Mouse (Mus musculus) heart, embryonic 13.5 days (tissue): ENCODE measurements around the gene Gm5134. TPM values are rescaled to one million over a fixed set of nuclear protein-coding genes. Genes with fewer than 3 reads are reported as not detected.

ENCODE experiments used
- ATAC-seq: fragments of 200-750 bp; cut with Nextera tagmentation; 2 replicates; pipeline ENCODE4 v1.8.0; 2017; ENCODE audit warnings: moderate TSS enrichment; ENCODE audit not compliant: insufficient number of reproducible peaks, low FRiP score, low TSS enrichment; ENCODE audit errors: extremely low read depth
- H3K27ac ChIP-seq: fragments of 300-500 bp; sonication (generic); replicated peaks from 2 replicates; pipeline ENCODE4 v1.5.1; 2015; ENCODE audit warnings: moderate library complexity, mild to moderate bottlenecking, inconsistent platforms
- H3K27me3 ChIP-seq: fragments of 300-500 bp; sonication (generic); replicated peaks from 2 replicates; pipeline ENCODE4 v1.6.1; 2015; ENCODE audit warnings: mild to moderate bottlenecking, inconsistent platforms
- H3K36me3 ChIP-seq: fragments of 300-500 bp; sonication (generic); 2 replicates; pipeline ENCODE4 v1.6.1; 2015; ENCODE audit warnings: mild to moderate bottlenecking, inconsistent platforms
- H3K4me1 ChIP-seq: fragments of 300-500 bp; sonication (generic); 2 replicates; pipeline ENCODE4 v1.6.1; 2015; ENCODE audit warnings: inconsistent platforms
- H3K4me2 ChIP-seq: fragments of 300-500 bp; sonication (generic); 2 replicates; pipeline ENCODE4 v1.6.1; 2015; ENCODE audit warnings: inconsistent platforms, mild to moderate bottlenecking, moderate library complexity
- H3K4me3 ChIP-seq: fragments of 300-500 bp; sonication (generic); 2 replicates; pipeline ENCODE4 v1.5.1; 2015; ENCODE audit warnings: moderate library complexity, mild to moderate bottlenecking, inconsistent platforms
- H3K9ac ChIP-seq: fragments of 300-500 bp; sonication (generic); 2 replicates; pipeline ENCODE4 v1.6.1; 2015; ENCODE audit warnings: inconsistent platforms, mild to moderate bottlenecking, moderate library complexity
- H3K9me3 ChIP-seq: fragments of 300-500 bp; sonication (generic); 2 replicates; pipeline ENCODE4 v1.6.1; 2016; ENCODE audit warnings: inconsistent platforms
- WGBS: fragments of 180-500 bp; shearing (Covaris S2); methylation state at CpG from one replicate; pipeline ENCODE4 v1.1.7; 2015; ENCODE audit warnings: mixed read lengths; 5-methylcytosine and 5-hydroxymethylcytosine counted together
- polyA plus RNA-seq: library from polyadenylated mRNA; unstranded; fragments of >200 nt; fragmentation: Nextera tagmentation; extraction: Ambion mirVana; gene quantifications from 2 replicates; pipeline ENCODE4 v1.2.1, GENCODE M21; 2015

The Gm5134 gene
- polyA plus RNA-seq, 1 experiment from 2014 or later, result not detected

DNA sequence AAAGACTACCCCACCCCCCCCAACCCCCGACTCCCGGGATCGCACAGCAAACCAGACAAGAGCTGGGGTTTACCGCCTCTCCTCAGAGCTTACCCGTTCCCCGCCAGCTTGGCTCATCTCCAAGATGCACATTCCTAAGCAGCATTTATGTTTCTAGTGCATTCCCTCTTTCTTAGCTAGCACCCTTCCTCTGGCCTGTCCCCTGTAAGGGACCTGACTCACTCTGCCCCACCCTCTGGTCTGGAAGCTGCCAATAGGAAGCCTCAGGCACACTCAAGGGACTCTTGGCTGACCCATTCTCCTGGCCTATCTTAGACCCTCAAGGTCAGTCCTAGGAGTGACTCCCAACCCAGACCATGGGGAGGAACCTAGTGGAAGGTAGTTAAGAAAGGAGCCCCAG is 24.0 kb upstream of the Gm5134 start:
- peak overlapping the region; percentile 92 for H3K4me2 ChIP-seq
- 11% methylated on average over 6 of the region's 6 CpGs for WGBS

DNA sequence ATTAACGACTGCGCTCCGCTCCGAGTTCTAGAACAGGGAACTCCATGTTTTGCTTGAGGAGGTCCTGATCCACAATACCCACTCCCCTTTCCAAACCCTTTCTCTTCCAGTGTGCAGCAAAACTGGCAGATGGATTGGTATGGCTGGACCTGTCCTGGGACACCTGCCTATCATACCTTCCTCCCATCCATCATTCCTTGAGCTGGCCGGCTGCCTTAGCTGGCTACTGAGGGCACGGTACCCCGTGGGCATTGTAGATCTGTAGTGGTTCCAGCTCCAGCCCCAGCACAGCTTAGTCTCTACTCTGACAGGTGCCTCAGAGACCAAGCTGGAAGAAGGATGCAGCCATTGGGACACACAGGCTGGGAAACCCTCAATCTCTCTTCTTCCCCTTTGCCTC is 23.0 kb upstream of the Gm5134 start:
- H3K4me3 ChIP-seq, result peak overlapping the region; percentile 65
- H3K9ac ChIP-seq, result peak overlapping the region; percentile 67; the same call in 1 of the 2 replicates
- peaks cover 40% of the 10 kb centered on the region for H3K4me1 ChIP-seq
- ATAC-seq, result no peak
- 21% methylated on average over 7 of the region's 7 CpGs for WGBS
- peaks cover 21% of the 10 kb centered on the region for H3K36me3 ChIP-seq
- H3K4me2 ChIP-seq, result peak overlapping the region; percentile 92
- H3K9me3 ChIP-seq, result no peaks in the 10 kb centered on the region
- H3K27me3 ChIP-seq, result peaks cover 39% of the 10 kb centered on the region
- H3K27ac ChIP-seq, result no peak overlapping the region

More for the DNA sequence above, 24.0 kb upstream of the Gm5134 start:
- H3K9me3 ChIP-seq, result no peaks in the 10 kb centered on the region
- H3K4me1 ChIP-seq, result peaks cover 36% of the 10 kb centered on the region
- peaks cover 29% of the 10 kb centered on the region for H3K36me3 ChIP-seq
- 0 out of 2 replicates have a peak overlapping the region, but pooled peaks have one; percentile 2 for H3K4me3 ChIP-seq
- H3K9ac ChIP-seq, result no peak overlapping the region
- no peak for ATAC-seq
- H3K27me3 ChIP-seq, result peaks cover 29% of the 10 kb centered on the region
- no peak overlapping the region for H3K27ac ChIP-seq

DNA sequence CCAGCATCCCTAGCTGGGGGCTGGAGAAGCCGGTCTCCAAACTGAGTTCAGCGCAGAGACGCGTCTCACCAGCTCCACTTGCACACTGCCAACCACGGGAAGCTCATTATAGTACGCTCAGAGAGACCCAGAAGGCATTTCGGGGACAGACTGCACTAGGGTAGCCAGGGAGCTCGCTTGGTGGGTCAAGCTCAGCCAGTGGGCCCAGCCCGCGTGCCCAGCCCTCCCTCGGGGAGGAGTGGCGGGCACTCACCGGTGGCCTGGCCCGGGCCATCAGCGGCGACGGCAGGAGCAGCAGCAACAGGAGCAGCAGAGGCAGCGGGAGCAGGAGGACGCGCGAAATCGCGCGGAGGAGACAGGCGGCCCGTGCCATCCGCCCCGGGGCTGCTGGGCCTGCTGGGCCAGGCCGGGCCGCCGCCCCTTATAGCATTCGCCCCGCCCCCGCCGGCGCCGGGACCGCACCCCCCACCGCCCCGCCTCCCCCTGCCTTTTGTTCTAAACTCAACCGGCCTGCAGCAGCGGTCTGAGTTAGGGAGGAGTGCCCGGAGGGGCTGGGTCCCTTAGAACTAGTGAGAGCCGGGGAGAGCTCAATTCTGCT is 22.1 kb upstream of the Gm5134 start:
- under 1% methylated on average over 44 of the region's 44 CpGs for WGBS
- H3K4me3 ChIP-seq, result peak overlapping the region; percentile 65
- H3K27me3 ChIP-seq, result peaks cover 48% of the 10 kb centered on the region
- H3K36me3 ChIP-seq, result peaks cover 12% of the 10 kb centered on the region
- peaks cover 48% of the 10 kb centered on the region for H3K4me1 ChIP-seq
- peak overlapping the region; percentile 93 for H3K9ac ChIP-seq
- peak overlapping the region; percentile 92 for H3K4me2 ChIP-seq
- H3K27ac ChIP-seq, result peak overlapping the region; percentile 34
- no peaks in the 10 kb centered on the region for H3K9me3 ChIP-seq
- ATAC-seq, result peak; percentile 51; the same call in 1 of the 2 replicates

DNA sequence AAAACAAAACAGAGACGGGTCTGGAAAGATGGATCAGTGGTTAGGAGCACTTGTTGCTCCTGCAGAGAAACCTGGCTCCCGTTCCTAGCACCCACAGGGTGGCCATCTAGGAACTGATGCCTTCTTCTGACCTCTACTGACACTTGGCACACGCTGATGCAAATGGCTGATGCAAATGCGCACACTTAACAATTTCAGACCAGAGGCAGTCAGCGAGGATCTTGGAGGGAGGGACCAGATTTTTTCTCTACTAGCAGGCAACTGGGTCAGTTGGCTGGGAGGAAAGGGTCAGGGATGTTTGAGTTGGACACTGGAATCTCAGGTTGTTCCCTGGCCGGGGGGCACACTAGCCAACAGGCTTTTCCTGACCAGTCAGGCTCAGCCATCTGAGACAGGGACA is 21.4 kb upstream of the Gm5134 start, which contains the start of gene Chchd10:
Gene Chchd10, plus strand, starts transcription at position 240 of the 400 bp plus-strand sequence.
- Histone ChIP-seq H3K9me3 (no peaks in the 10 kb centered on the region), H3K36me3 (peaks cover 5% of the 10 kb centered on the region), H3K4me2 (peak within 1 kb of the TSS; percentile 92), H3K4me1 (peaks cover 55% of the 10 kb centered on the region), H3K27ac (peak within 1 kb of the TSS; percentile 34), H3K27me3 (peaks cover 49% of the 10 kb centered on the region), H3K4me3 (peak within 1 kb of the TSS; percentile 65), H3K9ac (peak within 1 kb of the TSS; percentile 93)
- no peak for ATAC-seq
- WGBS, result 35% methylated on average over 6 of the region's 6 CpGs

DNA sequence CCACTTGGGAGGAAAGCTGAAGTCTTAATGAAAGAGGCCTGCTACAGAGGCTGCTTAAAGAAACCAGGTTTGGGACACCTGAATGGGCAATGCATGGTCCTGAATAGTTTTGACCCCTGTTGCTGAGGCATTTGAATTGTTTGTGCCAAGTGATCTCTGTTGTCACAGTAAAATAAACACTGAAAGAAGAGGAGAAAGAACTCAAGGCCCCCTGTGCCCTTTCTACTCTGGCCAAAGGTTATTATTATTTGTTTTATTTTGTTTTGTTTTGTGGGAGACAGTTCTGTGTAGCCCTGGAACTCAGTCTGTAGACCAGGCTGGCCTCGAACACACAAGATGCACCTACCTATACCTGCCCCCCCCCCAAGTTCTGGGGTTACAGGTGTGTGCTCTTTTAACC is 19.3 kb upstream of the Gm5134 start:
- peak overlapping the region; percentile 69 for H3K4me3 ChIP-seq
- H3K9ac ChIP-seq, result peak overlapping the region; percentile 91
- no peak overlapping the region for H3K27ac ChIP-seq
- H3K4me1 ChIP-seq, result peaks cover 59% of the 10 kb centered on the region
- peaks cover 4% of the 10 kb centered on the region; the same call in 1 of the 2 replicates for H3K36me3 ChIP-seq
- peak overlapping the region; percentile 78 for H3K4me2 ChIP-seq
- H3K27me3 ChIP-seq, result peaks cover 43% of the 10 kb centered on the region
- H3K9me3 ChIP-seq, result no peaks in the 10 kb centered on the region
- WGBS, result 50% methylated on average over 1 of the region's 1 CpGs
- no peak for ATAC-seq

DNA sequence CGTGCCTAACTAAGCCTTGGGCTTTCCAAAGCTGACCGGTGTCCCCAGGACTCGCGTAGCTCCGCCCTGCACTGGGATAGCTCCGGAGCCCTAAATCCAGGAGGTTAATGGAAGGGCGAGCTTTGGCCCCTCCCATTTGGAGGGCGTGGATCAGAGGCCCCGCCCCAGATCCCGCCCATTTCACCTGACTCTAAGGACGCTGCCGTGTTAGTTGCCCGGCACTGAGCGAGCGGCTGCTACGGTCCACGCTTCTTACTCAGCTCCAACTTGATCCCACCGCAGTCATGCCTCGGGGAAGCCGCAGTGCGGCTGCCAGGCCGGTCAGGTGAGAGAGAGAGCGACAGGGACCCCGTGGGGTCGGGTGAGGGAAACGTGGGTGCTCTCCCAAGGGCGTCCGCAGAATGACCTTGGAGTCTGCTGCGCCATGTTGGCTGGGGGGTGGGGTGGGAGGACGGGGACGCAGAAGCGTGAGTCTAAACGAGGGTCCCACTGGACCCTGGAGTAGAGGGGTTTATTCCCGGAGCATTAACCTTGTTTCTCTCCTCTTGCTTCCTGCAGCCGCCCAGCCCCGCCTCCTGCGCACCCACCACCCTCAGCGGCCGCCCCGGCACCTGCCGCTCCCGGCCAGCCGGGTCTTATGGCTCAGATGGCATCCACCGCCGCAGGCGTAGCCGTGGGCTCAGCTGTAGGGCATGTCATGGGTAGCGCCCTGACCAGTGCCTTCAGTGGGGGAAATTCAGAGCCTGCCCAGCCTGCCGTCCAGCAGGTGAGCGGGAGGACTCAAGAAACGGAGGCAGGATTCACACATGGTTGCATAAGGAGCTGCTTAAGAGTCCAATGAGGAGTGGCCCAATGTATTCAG is 18.4 kb upstream of the Gm5134 start, which contains the start of gene Mmp11:
Gene Mmp11, minus strand, starts transcription at position 817 of the 862 bp plus-strand sequence.
- ATAC-seq, result peak; percentile 84
- Histone ChIP-seq H3K4me1 (peaks cover 59% of the 10 kb centered on the region), H3K27ac (peak within 1 kb of the TSS; percentile 90), H3K36me3 (peaks cover 4% of the 10 kb centered on the region; the same call in 1 of the 2 replicates), H3K4me3 (peak within 1 kb of the TSS; percentile 69), H3K27me3 (peaks cover 39% of the 10 kb centered on the region), H3K9me3 (no peaks in the 10 kb centered on the region), H3K4me2 (peak within 1 kb of the TSS; percentile 78), H3K9ac (peak within 1 kb of the TSS; percentile 91)
- WGBS, result 1% methylated on average over 51 of the region's 51 CpGs

GRCm38 (mm10) chr10:75936909-75937667 is 17.2 kb upstream of the Gm5134 start:
- peaks cover 4% of the 10 kb centered on the region; the same call in 1 of the 2 replicates for H3K36me3 ChIP-seq

DNA sequence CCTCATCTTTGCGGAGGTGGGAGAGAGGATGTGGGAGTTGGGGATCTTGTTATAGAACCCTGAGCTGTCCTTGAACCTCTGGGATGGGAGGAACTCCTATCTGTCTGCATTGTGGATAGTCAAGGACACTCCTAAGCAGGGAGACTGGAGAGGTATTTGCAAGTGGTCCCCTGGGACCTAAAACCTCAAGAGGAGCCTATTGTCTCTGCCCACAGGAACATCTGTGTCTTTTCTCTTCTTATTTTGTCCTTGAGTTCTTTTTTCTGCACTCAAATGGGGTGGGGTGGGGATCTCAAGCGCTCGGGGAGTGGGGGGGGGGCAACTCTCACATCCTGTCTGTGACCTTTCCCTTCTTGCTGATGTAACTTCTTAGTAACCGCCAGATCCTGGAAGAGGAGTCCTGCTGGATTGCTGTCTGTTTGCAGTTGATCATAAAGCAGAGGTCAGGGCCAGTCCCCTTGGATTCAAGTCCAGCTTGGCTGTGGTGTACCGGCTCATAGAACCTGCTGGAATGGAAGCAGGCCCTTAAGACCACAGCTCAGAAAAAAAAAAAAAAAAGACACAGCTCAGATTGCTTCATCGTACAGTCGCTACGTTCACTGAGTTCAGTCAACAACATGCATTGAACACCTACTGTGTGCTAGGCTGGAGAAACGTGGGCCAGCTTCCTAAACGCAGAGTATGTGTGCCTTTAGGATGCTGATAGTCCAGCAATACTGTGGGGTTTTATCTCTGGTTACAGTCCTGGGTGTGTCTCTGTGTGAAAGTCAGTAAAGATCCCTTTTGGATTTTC is 16.3 kb upstream of the Gm5134 start:
- Histone ChIP-seq H3K27me3 (peaks cover 26% of the 10 kb centered on the region), H3K4me3 (peak overlapping the region; percentile 69), H3K9ac (peak overlapping the region; percentile 91)

More at GRCm38 (mm10) chr10:75936909-75937667, 17.2 kb upstream of the Gm5134 start:
- Histone ChIP-seq H3K27me3 (peaks cover 29% of the 10 kb centered on the region), H3K9me3 (no peaks in the 10 kb centered on the region), H3K9ac (peak overlapping the region; percentile 91), H3K4me1 (peaks cover 47% of the 10 kb centered on the region), H3K4me2 (peak overlapping the region; percentile 78), H3K4me3 (peak overlapping the region; percentile 69), H3K27ac (peak overlapping the region; percentile 29)
- ATAC-seq, result no peak
- WGBS, result 28% methylated on average over 18 of the region's 18 CpGs

GRCm38 (mm10) chr10:75939481-75940234 is 14.7 kb upstream of the Gm5134 start:
- no peak overlapping the region for H3K27ac ChIP-seq
- WGBS, result 43% methylated on average over 9 of the region's 9 CpGs
- peaks cover 44% of the 10 kb centered on the region for H3K4me1 ChIP-seq
- H3K4me3 ChIP-seq, result peak overlapping the region; percentile 25
- no peak for ATAC-seq
- peak overlapping the region; percentile 10; the same call in 1 of the 2 replicates for H3K9ac ChIP-seq
- H3K27me3 ChIP-seq, result peaks cover 23% of the 10 kb centered on the region
- peaks cover 4% of the 10 kb centered on the region; the same call in 1 of the 2 replicates for H3K36me3 ChIP-seq
- H3K9me3 ChIP-seq, result no peaks in the 10 kb centered on the region
- H3K4me2 ChIP-seq, result peak overlapping the region; percentile 32

More for the DNA sequence above, 16.3 kb upstream of the Gm5134 start:
- 49% methylated on average over 10 of the region's 10 CpGs for WGBS
- peak overlapping the region; percentile 78 for H3K4me2 ChIP-seq
- H3K36me3 ChIP-seq, result peaks cover 4% of the 10 kb centered on the region; the same call in 1 of the 2 replicates
- 0 out of 2 replicates have a peak overlapping the region, but pooled peaks have one; percentile 12 for H3K27ac ChIP-seq
- H3K9me3 ChIP-seq, result no peaks in the 10 kb centered on the region
- peaks cover 39% of the 10 kb centered on the region for H3K4me1 ChIP-seq
- no peak for ATAC-seq
